Mouse (Mus musculus) embryonic facial prominence, embryonic 15.5 days (tissue): ENCODE measurements at regions not wholly inside any gene's neighbourhood (a gene's known extent, or its start where the extent isn't known, plus 50 kb on each side); places are given as distances from the start of the nearest gene placed in this dataset.

Experiments
- ATAC-seq: fragments of 200-750 bp; cut with Nextera tagmentation; 2 replicates; pipeline ENCODE4 v1.8.0; 2017; ENCODE audit warnings: low read depth, moderate TSS enrichment; ENCODE audit not compliant: insufficient number of reproducible peaks, low FRiP score, low TSS enrichment
- H3K27ac ChIP-seq: fragments of 300-500 bp; sonication (generic); replicated peaks from 2 replicates; pipeline ENCODE4 v1.5.1; 2015; ENCODE audit warnings: mild to moderate bottlenecking, inconsistent platforms
- H3K27me3 ChIP-seq: fragments of 300-500 bp; sonication (generic); 2 replicates; pipeline ENCODE4 v1.6.1; 2015; ENCODE audit warnings: inconsistent platforms
- H3K36me3 ChIP-seq: fragments of 300-500 bp; sonication (generic); 2 replicates; pipeline ENCODE4 v1.6.1; 2015; ENCODE audit warnings: mild to moderate bottlenecking, inconsistent platforms
- H3K4me1 ChIP-seq: fragments of 300-500 bp; sonication (generic); 2 replicates; pipeline ENCODE4 v1.6.1; 2015; ENCODE audit warnings: inconsistent platforms
- H3K4me2 ChIP-seq: fragments of 300-500 bp; sonication (generic); replicated peaks from 2 replicates; pipeline ENCODE4 v1.6.1; 2015; ENCODE audit warnings: mild to moderate bottlenecking, inconsistent platforms
- H3K4me3 ChIP-seq: fragments of 300-500 bp; sonication (generic); replicated peaks from 2 replicates; pipeline ENCODE4 v1.5.1; 2015; ENCODE audit warnings: mild to moderate bottlenecking, inconsistent platforms
- H3K9ac ChIP-seq: fragments of 300-500 bp; sonication (generic); 2 replicates; pipeline ENCODE4 v1.6.1; 2015; ENCODE audit warnings: inconsistent platforms
- H3K9me3 ChIP-seq: fragments of 300-500 bp; sonication (generic); replicated peaks from 2 replicates; pipeline ENCODE4 v1.6.1; 2016; ENCODE audit warnings: inconsistent platforms
- WGBS: fragments of 180-500 bp; shearing (Covaris S2); methylation state at CpG from one replicate; pipeline ENCODE4 v1.1.7; 2015; 5-methylcytosine and 5-hydroxymethylcytosine counted together

DNA sequence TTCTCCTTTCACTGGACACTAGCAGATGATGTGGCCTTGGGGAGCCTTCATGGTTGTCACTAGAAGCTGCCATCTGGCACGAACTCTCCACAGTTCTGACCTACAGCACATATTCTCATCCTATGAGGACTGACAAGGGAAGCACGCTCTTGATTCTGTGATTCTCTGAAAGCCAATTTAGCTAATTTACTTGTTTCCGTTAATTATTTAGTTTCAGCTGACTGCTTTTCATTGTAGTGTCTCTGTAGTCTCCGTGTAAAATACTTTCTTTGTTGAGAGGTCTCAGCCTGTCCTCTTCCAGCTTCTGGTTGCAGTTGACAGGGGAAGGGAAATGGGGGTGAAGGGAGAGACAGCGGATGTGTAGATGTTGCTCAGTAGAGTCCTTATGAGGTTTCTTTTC, 102.9 kb upstream of the Sp4 start:
- no peak for ATAC-seq
- H3K9me3 ChIP-seq = no peaks in the 10 kb centered on the region
- no peaks in the 10 kb centered on the region for H3K27me3 ChIP-seq
- no peak overlapping the region for H3K9ac ChIP-seq
- no peak overlapping the region for H3K27ac ChIP-seq
- H3K4me2 ChIP-seq = no peak overlapping the region
- H3K4me1 ChIP-seq = no peaks in the 10 kb centered on the region
- H3K4me3 ChIP-seq = no peak overlapping the region
- H3K36me3 ChIP-seq = no peaks in the 10 kb centered on the region
- 48% methylated on average over 5 of the region's 5 CpGs for WGBS

- WGBS = 73% methylated on average over 4 of the region's 4 CpGs
- no peak for ATAC-seq
- H3K4me3 ChIP-seq = no peak overlapping the region
- H3K9me3 ChIP-seq = no peaks in the 10 kb centered on the region
- no peaks in the 10 kb centered on the region for H3K36me3 ChIP-seq
- H3K27ac ChIP-seq = no peak overlapping the region
- H3K27me3 ChIP-seq = no peaks in the 10 kb centered on the region
- H3K9ac ChIP-seq = no peak overlapping the region
- H3K4me2 ChIP-seq = no peak overlapping the region
- H3K4me1 ChIP-seq = no peaks in the 10 kb centered on the region
These were observed 102.4 kb upstream of the Sp4 start for GRCm38 (mm10) chr12:118403519-118404087.

DNA sequence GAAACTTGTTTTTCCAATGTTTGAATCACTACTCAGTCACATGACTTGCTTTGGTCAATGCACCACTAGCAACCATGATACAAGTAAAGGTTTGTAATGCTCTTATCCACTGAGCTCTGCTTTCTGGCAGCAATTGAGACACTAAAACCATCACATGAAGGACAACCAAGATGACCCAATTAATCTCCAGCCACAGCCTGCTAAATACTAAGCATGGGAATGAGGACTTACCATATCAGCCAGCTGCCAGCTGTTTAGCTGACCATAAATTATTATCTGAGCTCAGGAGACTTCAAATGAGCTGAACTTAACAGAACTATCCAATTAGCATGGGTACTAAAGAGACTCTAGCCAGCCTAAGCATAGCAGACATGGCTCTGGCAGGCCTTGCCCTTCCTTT, 100.1 kb upstream of the Sp4 start:
- H3K4me3 ChIP-seq = no peak overlapping the region
- ATAC-seq = no peak
- no peaks in the 10 kb centered on the region for H3K4me1 ChIP-seq
- H3K27ac ChIP-seq = no peak overlapping the region
- no peak overlapping the region for H3K4me2 ChIP-seq
- no peaks in the 10 kb centered on the region for H3K36me3 ChIP-seq
- no peak overlapping the region for H3K9ac ChIP-seq
- H3K9me3 ChIP-seq = no peaks in the 10 kb centered on the region
- no peaks in the 10 kb centered on the region for H3K27me3 ChIP-seq

DNA sequence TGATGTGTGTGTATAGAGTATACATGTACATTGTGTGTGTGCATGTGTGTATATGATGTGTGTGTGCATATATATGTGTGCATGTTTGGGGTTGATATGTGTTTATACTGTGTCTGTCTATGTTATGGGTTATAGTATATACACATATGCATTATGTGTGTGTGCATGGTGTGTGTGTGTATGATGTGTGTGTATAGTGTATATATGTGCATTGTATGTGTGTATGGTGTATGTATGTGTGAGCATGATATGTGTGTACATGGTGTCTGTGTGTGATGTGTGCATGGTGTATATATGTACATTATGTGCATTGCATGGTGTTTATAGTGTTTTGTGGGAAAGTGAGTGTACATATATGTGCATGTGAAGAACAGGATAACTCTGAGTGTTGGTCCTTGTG, 90.4 kb upstream of the Sp4 start:
- H3K9me3 ChIP-seq = no peaks in the 10 kb centered on the region
- H3K27ac ChIP-seq = no peak overlapping the region
- ATAC-seq = no peak
- no peaks in the 10 kb centered on the region for H3K36me3 ChIP-seq
- H3K4me3 ChIP-seq = no peak overlapping the region
- no peak overlapping the region for H3K9ac ChIP-seq
- no peaks in the 10 kb centered on the region for H3K4me1 ChIP-seq
- no peak overlapping the region for H3K4me2 ChIP-seq
- no peaks in the 10 kb centered on the region for H3K27me3 ChIP-seq

DNA sequence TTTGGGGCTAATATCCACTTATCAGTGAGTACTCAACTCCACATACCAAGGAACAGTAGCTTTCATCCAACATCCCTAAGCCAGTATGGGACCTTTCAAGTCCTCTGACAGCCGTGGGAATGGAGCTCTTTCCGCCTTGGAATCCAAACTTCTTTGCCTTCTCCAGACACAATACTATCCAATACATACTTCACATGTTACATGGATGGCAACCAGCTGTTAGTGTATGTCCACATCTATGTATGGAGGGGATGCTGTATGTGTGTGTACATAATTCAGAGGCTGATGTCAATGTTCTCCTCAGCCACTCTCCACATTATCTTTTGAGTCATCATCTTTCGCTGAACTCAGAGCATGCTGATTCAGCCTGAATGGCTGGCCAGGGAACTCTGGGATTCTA, 79.8 kb upstream of the Sp4 start:
- WGBS = 87% methylated on average over 3 of the region's 3 CpGs
- Histone ChIP-seq H3K27me3 (no peaks in the 10 kb centered on the region), H3K4me1 (no peaks in the 10 kb centered on the region), H3K4me2 (no peak overlapping the region), H3K9ac (no peak overlapping the region), H3K4me3 (no peak overlapping the region), H3K9me3 (no peaks in the 10 kb centered on the region), H3K36me3 (no peaks in the 10 kb centered on the region), H3K27ac (no peak overlapping the region)
- no peak for ATAC-seq

GRCm38 (mm10) chr12:118377898-118378297, 76.7 kb upstream of the Sp4 start:
- H3K27me3 ChIP-seq = no peaks in the 10 kb centered on the region
- no peak overlapping the region for H3K4me3 ChIP-seq
- no peak for ATAC-seq
- no peak overlapping the region for H3K9ac ChIP-seq
- no peak overlapping the region for H3K27ac ChIP-seq
- 68% methylated on average over 5 of the region's 5 CpGs for WGBS
- no peaks in the 10 kb centered on the region for H3K36me3 ChIP-seq
- H3K4me2 ChIP-seq = no peak overlapping the region
- no peaks in the 10 kb centered on the region for H3K4me1 ChIP-seq
- no peaks in the 10 kb centered on the region for H3K9me3 ChIP-seq

DNA sequence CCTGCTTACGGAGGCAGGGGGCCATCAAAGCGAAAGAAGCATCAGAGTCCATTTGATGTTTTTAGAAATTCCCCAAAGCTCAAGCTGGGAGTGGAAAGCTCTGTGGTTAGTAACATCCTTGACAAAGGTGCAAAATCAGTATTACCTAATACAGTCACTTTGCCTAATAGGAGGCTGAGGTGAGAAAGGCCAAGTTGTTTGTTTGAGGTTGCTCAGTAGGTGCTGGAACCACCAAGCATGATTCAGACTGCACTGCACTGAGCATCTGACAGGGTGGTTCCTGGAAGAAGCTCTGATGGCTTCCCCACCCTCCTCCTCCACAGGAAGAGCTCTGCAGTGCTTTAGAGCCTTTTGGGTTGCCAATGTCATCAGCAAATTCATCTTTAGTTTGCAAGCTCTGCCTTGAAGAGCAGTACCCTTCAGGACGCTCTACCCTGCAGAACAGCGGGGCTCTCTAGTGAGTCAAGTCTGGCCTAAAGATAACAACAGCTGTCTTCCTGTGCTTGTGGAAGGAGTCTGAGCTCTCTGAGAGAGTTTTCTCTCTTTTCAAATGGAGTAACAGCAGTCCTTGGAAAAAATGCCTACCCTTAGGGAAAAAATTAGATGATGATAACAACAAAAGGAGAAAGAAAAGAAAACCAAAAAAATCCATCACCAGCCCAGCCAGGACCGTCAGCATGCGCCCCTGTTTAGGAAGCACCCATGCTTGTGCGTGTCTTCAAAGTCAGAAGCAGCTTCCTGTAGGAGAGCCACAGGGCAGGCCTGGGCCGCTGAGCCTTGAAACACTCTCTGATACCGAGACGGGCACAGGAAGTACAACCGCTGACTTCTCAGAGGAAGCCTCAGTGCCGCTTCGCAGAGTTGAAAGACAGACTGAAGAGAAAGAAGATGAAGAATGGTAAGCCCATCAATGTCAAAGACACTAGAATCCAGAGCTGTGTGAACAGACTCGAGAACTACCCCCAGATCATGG, 75.6 kb upstream of the Sp4 start:
- 75% methylated on average over 14 of the region's 14 CpGs for WGBS
- Histone ChIP-seq H3K4me2 (no peak overlapping the region), H3K36me3 (no peaks in the 10 kb centered on the region), H3K9ac (no peak overlapping the region), H3K9me3 (no peaks in the 10 kb centered on the region), H3K27me3 (no peaks in the 10 kb centered on the region), H3K27ac (no peak overlapping the region), H3K4me3 (no peak overlapping the region), H3K4me1 (no peaks in the 10 kb centered on the region)
- no peak for ATAC-seq

DNA sequence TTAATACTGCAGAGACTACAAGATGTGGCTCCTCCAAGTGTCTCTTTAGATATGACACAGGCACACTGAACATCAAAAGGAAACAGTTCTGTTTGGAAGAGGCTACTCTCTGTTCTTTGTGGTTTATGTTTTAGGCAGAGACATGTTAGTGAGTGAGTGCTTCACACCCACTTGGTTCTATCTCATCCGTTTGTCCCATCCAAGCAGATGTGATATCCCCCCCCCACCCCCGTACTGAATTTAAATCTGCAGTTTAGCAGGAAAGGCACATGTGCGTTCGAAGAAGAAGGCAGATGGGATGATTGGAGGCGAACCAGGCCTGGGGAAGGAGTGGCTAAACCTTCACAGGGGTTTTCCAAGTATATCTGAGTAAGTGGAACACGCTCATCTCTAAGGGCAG, 72.0 kb upstream of the Sp4 start:
- WGBS = 76% methylated on average over 6 of the region's 6 CpGs
- no peaks in the 10 kb centered on the region for H3K9me3 ChIP-seq
- H3K27ac ChIP-seq = no peak overlapping the region
- no peaks in the 10 kb centered on the region for H3K4me1 ChIP-seq
- H3K36me3 ChIP-seq = no peaks in the 10 kb centered on the region
- no peak overlapping the region for H3K9ac ChIP-seq
- no peak overlapping the region for H3K4me3 ChIP-seq
- no peak for ATAC-seq
- no peak overlapping the region for H3K4me2 ChIP-seq
- no peaks in the 10 kb centered on the region for H3K27me3 ChIP-seq

GRCm38 (mm10) chr12:118371905-118372304, 70.7 kb upstream of the Sp4 start:
- H3K4me2 ChIP-seq = no peak overlapping the region
- no peaks in the 10 kb centered on the region for H3K27me3 ChIP-seq
- H3K9ac ChIP-seq = no peak overlapping the region
- no peak overlapping the region for H3K27ac ChIP-seq
- H3K9me3 ChIP-seq = no peaks in the 10 kb centered on the region
- WGBS = 89% methylated on average over 4 of the region's 4 CpGs
- H3K4me1 ChIP-seq = no peaks in the 10 kb centered on the region
- ATAC-seq = no peak
- H3K4me3 ChIP-seq = no peak overlapping the region
- H3K36me3 ChIP-seq = no peaks in the 10 kb centered on the region

GRCm38 (mm10) chr12:118367307-118368076, 66.3 kb upstream of the Sp4 start:
- H3K4me1 ChIP-seq = no peaks in the 10 kb centered on the region
- no peak for ATAC-seq
- 74% methylated on average over 10 of the region's 10 CpGs for WGBS

DNA sequence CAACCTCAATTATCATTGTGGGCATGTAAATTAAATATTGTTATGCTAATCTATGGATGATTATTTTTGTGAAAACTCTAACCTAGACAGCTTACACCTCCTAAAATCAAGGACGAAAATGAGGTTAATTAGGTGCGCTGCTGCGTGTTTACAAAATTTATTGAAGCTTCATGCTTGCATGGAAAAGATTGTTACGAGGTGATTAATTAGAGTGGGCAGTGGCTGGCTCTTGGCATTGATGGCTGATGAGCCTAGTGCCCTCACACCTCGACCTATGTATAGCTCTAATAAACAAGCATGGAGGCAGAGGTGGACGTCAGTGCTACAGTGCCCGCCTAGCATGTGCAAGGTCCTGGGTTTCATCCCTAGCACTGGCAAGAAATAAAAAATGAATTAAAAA, 51.6 kb upstream of the Sp4 start:
- H3K4me1 ChIP-seq = no peaks in the 10 kb centered on the region
- H3K27ac ChIP-seq = no peak overlapping the region
- no peaks in the 10 kb centered on the region for H3K36me3 ChIP-seq
- no peaks in the 10 kb centered on the region for H3K9me3 ChIP-seq
- H3K27me3 ChIP-seq = no peaks in the 10 kb centered on the region
- 88% methylated on average over 7 of the region's 7 CpGs for WGBS
- no peak overlapping the region for H3K9ac ChIP-seq
- no peak for ATAC-seq
- H3K4me2 ChIP-seq = no peak overlapping the region
- H3K4me3 ChIP-seq = no peak overlapping the region

More at GRCm38 (mm10) chr12:118367307-118368076, 66.3 kb upstream of the Sp4 start:
- H3K9me3 ChIP-seq = no peaks in the 10 kb centered on the region
- H3K27me3 ChIP-seq = no peaks in the 10 kb centered on the region
- no peak overlapping the region for H3K9ac ChIP-seq
- H3K36me3 ChIP-seq = no peaks in the 10 kb centered on the region
- no peak overlapping the region for H3K4me3 ChIP-seq
- no peak overlapping the region for H3K4me2 ChIP-seq
- H3K27ac ChIP-seq = no peak overlapping the region
